Mouse (Mus musculus) forebrain, embryonic 13.5 days (tissue): Measurements from ENCODE around the gene Crb2. TPM values are rescaled to one million over a fixed set of nuclear protein-coding genes. Genes with fewer than 3 reads are reported as not detected.
A peak's percentile ranks its signal among the peaks of the same experiment; 100 is the strongest.

Experiments used
- ATAC-seq: fragments of 200-750 bp; cut with Nextera tagmentation; 2 replicates; pipeline ENCODE4 v1.8.0; 2017
- H3K27ac ChIP-seq: fragments of 300-500 bp; sonication (generic); 2 replicates; pipeline ENCODE4 v1.5.1; 2015; ENCODE audit warnings: inconsistent platforms, mild to moderate bottlenecking, moderate library complexity
- H3K27me3 ChIP-seq: fragments of 300-500 bp; sonication (generic); 2 replicates; pipeline ENCODE4 v1.6.1; 2015; ENCODE audit warnings: mild to moderate bottlenecking, inconsistent platforms
- H3K36me3 ChIP-seq: fragments of 300-500 bp; sonication (generic); 2 replicates; pipeline ENCODE4 v1.6.1; 2015; ENCODE audit warnings: mild to moderate bottlenecking, inconsistent platforms; ENCODE audit not compliant: poor library complexity, severe bottlenecking
- H3K4me1 ChIP-seq: fragments of 300-500 bp; sonication (generic); 2 replicates; pipeline ENCODE4 v1.6.1; 2015; ENCODE audit warnings: inconsistent platforms
- H3K4me2 ChIP-seq: fragments of 300-500 bp; sonication (generic); 2 replicates; pipeline ENCODE4 v1.6.1; 2015; ENCODE audit warnings: inconsistent platforms, mild to moderate bottlenecking, moderate library complexity
- H3K4me3 ChIP-seq: fragments of 300-500 bp; sonication (generic); 2 replicates; pipeline ENCODE4 v1.5.1; 2015; ENCODE audit warnings: mild to moderate bottlenecking, inconsistent platforms
- H3K9ac ChIP-seq: fragments of 300-500 bp; sonication (generic); 2 replicates; pipeline ENCODE4 v1.6.1; 2015; ENCODE audit warnings: mild to moderate bottlenecking, inconsistent platforms
- H3K9me3 ChIP-seq: fragments of 300-500 bp; sonication (generic); replicated peaks from 2 replicates; pipeline ENCODE4 v1.6.1; 2016; ENCODE audit warnings: inconsistent platforms
- WGBS: fragments of 180-500 bp; shearing (Covaris S2); methylation state at CpG from one replicate; pipeline ENCODE4 v1.1.7; 2015; 5-methylcytosine and 5-hydroxymethylcytosine counted together
- polyA plus RNA-seq: library from polyadenylated mRNA; unstranded; fragments of >200 nt; fragmentation: Nextera tagmentation; extraction: Ambion mirVana; gene quantifications from 2 replicates; pipeline ENCODE4 v1.2.1, GENCODE M21; 2015

Crb2 gene
- polyA plus RNA-seq, 1 experiment from 2014 or later: 9.1 TPM

DNA sequence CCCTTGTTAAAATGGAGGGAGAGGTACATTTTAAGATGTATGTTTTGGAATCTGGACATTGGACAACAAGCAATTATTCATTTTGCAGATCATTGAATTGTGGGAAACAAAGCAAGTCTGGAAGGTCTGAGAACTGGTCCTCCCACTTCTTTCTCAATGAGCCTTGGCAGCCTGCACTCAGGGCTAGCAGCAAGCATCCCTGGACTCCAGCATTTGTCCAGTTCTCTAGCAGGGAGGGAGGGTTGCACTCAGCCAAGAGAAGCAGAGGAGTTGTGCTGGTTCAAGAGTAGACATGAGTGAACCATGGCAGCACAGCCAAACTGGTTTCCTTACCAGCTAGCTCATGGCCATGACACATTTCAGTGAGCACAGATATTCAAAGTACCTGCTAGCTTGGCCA, 63.9 kb downstream of the Crb2 start:
- no peak overlapping the region for H3K4me2 ChIP-seq
- H3K4me3 ChIP-seq: no peak overlapping the region
- H3K9me3 ChIP-seq: no peaks in the 10 kb centered on the region
- no peak overlapping the region for H3K27ac ChIP-seq
- peaks cover 13% of the 10 kb centered on the region; the same call in 1 of the 2 replicates for H3K36me3 ChIP-seq
- H3K4me1 ChIP-seq: peaks cover 39% of the 10 kb centered on the region
- no peaks in the 10 kb centered on the region for H3K27me3 ChIP-seq
- no peak for ATAC-seq
- H3K9ac ChIP-seq: no peak overlapping the region

DNA sequence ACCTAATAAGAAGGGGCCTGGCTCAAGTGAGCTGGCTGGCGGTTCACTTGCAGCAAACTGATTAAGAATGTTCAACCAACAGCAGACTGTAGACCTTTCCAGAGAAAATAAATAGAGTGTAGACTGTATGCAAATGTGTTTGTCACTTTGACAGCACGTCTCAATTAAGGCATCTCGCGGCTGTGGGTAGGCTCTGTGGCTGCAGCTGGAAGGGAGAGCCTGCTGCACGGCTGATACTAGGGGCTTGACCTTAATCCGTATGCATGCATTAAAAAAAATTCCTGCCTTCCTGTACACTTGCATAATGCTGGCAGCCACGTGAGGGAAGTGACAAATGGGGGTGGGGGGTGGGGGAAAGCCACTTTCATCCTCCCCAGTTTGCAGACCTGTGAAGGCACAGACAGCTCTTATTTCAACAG, 66.1 kb downstream of the Crb2 start:
- Histone ChIP-seq H3K27me3 (no peaks in the 10 kb centered on the region), H3K4me1 (peaks cover 39% of the 10 kb centered on the region), H3K36me3 (0 out of 2 replicates have a peak, but pooled peaks cover 4% of the 10 kb centered on the region), H3K4me2 (peak overlapping the region; percentile 11; the same call in 1 of the 2 replicates), H3K4me3 (no peak overlapping the region), H3K27ac (peak overlapping the region; percentile 93), H3K9ac (no peak overlapping the region), H3K9me3 (no peaks in the 10 kb centered on the region)
- peak; percentile 94 for ATAC-seq
- under 1% methylated on average over 7 of the region's 7 CpGs for WGBS

DNA sequence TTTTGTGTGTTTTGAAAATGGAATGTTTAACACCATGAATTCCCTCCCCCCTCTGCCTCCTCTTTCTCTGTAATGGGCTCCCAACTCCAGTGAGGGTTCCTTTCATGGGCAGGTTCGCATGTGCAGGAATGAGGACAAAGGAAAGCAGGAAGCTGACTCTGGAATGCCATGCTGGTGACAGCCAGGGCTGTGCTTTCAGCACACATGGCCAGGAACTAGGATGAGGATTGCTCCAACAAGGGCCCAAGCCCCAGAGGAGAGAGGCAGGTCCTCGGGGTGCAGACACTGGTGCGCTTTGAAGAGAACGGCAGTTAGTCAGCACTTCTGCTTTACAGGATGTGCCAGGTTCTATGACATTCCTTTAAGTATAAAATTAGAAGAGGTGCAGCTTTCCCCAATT, 66.7 kb downstream of the Crb2 start:
- Histone ChIP-seq H3K9me3 (no peaks in the 10 kb centered on the region), H3K4me2 (peak overlapping the region; percentile 11; the same call in 1 of the 2 replicates), H3K27me3 (no peaks in the 10 kb centered on the region), H3K4me3 (no peak overlapping the region), H3K27ac (peak overlapping the region; percentile 93), H3K4me1 (peaks cover 39% of the 10 kb centered on the region), H3K9ac (no peak overlapping the region), H3K36me3 (no peaks in the 10 kb centered on the region)
- peak; percentile 74 for ATAC-seq
- 12% methylated on average over 4 of the region's 4 CpGs for WGBS

Other genes with a start within 250 kb of the Crb2 start
- 101 and 105 TPM in 2 replicates for gene Strbp, start 72.4 kb upstream of the Crb2 start, polyA plus RNA-seq